Mouse (Mus musculus) ES-Bruce4 (cell line): ENCODE results near the gene Acaca. TPM values are rescaled to one million over a fixed set of nuclear protein-coding genes. Genes with fewer than 3 reads are reported as not detected.

Experiments
- H3K27ac ChIP-seq: 2 replicates; pipeline ENCODE4 v1.5.1; 2012; ENCODE audit warnings: low read length, inconsistent platforms; ENCODE audit not compliant: insufficient read depth
- H3K27me3 ChIP-seq: 2 replicates; pipeline ENCODE4 v1.6.1; 2012; ENCODE audit warnings: mild to moderate bottlenecking, low read length, inconsistent platforms; ENCODE audit not compliant: control insufficient read depth, poor library complexity, insufficient read depth, severe bottlenecking
- H3K36me3 ChIP-seq: 2 replicates; pipeline ENCODE4 v1.6.1; 2012; ENCODE audit warnings: inconsistent platforms, mild to moderate bottlenecking, low read length, moderate library complexity; ENCODE audit not compliant: control insufficient read depth, poor library complexity, insufficient read depth, severe bottlenecking
- H3K4me1 ChIP-seq: one replicate; pipeline ENCODE4 v1.8.1; 2011; ENCODE audit warnings: low read length; ENCODE audit not compliant: control insufficient read depth, insufficient read depth
- H3K4me3 ChIP-seq: 2 replicates; pipeline ENCODE4 v1.5.1; 2011; ENCODE audit warnings: low read depth, mild to moderate bottlenecking, low read length
- H3K9ac ChIP-seq: 2 replicates; pipeline ENCODE4 v1.6.1; 2012; ENCODE audit warnings: low read depth, mild to moderate bottlenecking, inconsistent platforms; ENCODE audit not compliant: poor library complexity, severe bottlenecking
- H3K9me3 ChIP-seq: replicated peaks from 2 replicates; pipeline ENCODE4 v1.6.1; 2012; ENCODE audit warnings: mild to moderate bottlenecking, low read length, inconsistent platforms; ENCODE audit not compliant: control insufficient read depth, poor library complexity, insufficient read depth, severe bottlenecking
- CTCF ChIP-seq: IDR thresholded peaks from one replicate; pipeline ENCODE4 v1.8.1; 2011; ENCODE audit warnings: low read depth, low read length
- EP300 ChIP-seq: IDR thresholded peaks from 2 replicates; pipeline ENCODE4 v1.6.1; 2011; ENCODE audit warnings: low read depth, low read length; ENCODE audit not compliant: insufficient read depth
- POLR2A ChIP-seq: IDR thresholded peaks from one replicate; pipeline ENCODE4 v1.8.1; 2011; ENCODE audit warnings: low read length; ENCODE audit not compliant: insufficient read depth
- polyA plus RNA-seq: library from polyadenylated mRNA; stranded (reverse); fragments of >200 nt; gene quantifications from 2 replicates; pipeline ENCODE4 v1.2.4, GENCODE M21; 2011; ENCODE audit warnings: low read depth; ENCODE audit not compliant: missing spikeins, insufficient read depth, insufficient read length

The Acaca gene
- polyA plus RNA-seq, 1 experiment, result 49.5 TPM

DNA sequence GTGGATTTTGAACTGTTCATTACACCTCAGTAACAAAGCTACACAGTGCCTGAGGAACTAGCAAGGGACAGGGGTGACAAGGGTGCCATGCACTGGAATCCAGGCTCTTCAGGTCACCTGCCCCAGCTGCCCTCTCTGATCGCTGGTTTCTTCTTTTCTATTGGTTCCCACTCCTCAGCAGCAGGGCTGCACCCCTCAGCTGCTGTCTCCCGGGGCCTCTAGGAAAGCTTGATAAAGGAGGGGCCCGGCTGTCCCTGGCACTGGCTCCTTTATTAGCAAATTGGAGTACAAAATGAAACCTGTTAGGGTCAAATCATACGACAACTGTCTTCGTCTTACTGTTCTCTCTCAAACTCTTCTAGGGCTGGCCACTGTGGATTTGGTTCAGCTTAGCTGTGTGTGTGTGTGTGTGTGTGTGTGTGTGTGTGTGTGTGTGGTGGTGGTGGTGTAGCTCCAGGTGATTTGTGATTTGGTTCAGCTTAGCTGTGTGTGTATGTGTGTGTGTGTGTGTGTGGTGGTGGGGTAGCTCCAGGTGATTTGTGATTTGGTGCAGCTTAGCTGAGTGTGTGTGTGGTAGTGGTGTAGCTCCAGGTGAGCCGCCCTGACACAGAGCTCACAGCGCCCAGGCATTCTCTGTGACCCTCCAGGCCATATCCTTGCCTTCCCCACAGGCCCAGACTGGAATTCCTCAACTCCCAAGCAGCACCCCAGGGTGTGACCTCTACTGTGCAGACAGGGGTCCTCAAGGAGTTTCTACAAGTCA is 281.6 kb downstream of the Acaca start:
- H3K4me1 ChIP-seq, result peaks cover 1% of the 10 kb centered on the region
- H3K9ac ChIP-seq, result no peak overlapping the region
- no peak overlapping the region for H3K27ac ChIP-seq
- no peaks in the 10 kb centered on the region for H3K27me3 ChIP-seq
- no peaks in the 10 kb centered on the region for H3K9me3 ChIP-seq
- no peak overlapping the region for H3K4me3 ChIP-seq
- TF ChIP-seq POLR2A (no peak), CTCF (no peak), EP300 (no peak)
- no peaks in the 10 kb centered on the region for H3K36me3 ChIP-seq

DNA sequence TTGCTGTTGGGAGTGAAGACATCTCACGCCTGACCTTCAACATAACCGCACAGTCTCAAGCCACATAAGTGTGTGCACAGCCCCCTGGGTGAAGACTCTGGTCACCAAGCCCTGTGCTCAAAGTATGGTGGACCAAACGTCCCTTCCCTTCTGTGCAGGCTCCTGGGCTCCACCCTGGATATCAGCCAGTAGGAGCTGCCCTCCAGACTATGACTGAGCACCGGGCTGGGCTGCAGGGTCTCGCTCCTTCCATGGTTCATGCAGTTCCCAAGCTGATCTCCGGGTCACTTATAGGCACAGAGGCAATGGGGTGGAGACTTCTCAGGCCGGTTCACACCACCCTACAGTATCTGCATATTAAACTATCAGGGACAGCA is 282.2 kb downstream of the Acaca start:
- no peak for TF ChIP-seq EP300
- no peak for TF ChIP-seq CTCF
- no peak for TF ChIP-seq POLR2A
- H3K27me3 ChIP-seq, result no peaks in the 10 kb centered on the region
- peaks cover 1% of the 10 kb centered on the region for H3K4me1 ChIP-seq
- no peak overlapping the region for H3K27ac ChIP-seq
- no peak overlapping the region for H3K9ac ChIP-seq
- no peaks in the 10 kb centered on the region for H3K36me3 ChIP-seq
- H3K4me3 ChIP-seq, result no peak overlapping the region
- no peaks in the 10 kb centered on the region for H3K9me3 ChIP-seq

DNA sequence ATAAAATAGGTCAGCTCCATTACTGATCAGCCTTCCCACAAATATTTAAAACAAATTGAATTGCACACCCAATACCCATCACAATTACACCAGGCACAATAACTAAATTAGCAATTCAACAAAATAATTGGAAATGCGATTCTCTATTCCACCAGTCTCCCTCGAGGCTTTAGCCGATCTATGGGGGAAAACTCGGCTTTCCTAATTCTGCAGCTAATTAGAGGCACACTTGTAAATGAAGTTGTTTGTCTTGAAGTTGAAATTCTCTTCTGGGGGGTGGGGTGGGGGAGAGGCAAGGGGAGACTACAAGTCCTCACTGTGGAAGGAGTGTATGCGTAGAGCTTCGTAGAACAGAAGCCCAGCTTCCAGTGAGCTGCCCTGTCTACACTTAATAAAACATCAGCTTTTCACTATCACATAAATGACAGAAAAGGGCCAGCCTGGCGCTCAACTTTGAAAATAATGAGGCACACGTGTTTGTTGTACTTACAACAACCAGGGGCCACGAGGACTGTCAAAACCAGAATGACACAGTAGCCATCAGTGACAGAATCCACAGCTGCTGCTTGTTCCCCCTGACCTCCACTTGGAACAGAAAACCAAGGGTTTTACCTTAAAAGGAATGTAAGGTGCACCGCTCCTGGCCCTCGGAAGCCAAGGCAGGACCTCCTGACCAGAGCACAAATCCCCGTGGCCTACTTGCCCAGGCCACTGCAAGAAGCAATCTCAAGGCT is 282.9 kb downstream of the Acaca start:
- H3K9me3 ChIP-seq, result no peaks in the 10 kb centered on the region
- H3K27ac ChIP-seq, result no peak overlapping the region
- H3K36me3 ChIP-seq, result no peaks in the 10 kb centered on the region
- TF ChIP-seq POLR2A (no peak), EP300 (no peak), CTCF (no peak)
- no peak overlapping the region for H3K4me3 ChIP-seq
- H3K4me1 ChIP-seq, result peaks cover 1% of the 10 kb centered on the region
- no peak overlapping the region for H3K9ac ChIP-seq
- H3K27me3 ChIP-seq, result no peaks in the 10 kb centered on the region

DNA sequence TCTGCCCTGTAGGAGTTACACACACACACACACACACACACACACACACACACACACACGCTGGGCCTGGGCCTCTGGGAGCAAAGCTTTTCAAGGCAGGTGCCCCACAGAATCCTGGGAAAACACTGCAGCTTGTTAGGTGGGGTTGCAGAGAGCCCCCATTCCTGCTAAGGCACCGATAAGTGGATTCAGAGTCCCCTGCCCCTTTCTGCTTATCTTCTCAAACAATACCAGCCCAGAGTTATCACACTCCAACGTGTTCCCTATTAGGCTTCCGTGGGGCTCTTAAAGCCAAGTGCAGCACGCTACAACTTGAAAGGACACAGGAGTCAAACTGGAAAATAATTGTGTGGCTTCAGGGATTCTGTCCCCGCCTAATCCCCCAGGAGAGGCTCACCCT is 283.6 kb downstream of the Acaca start:
- H3K27me3 ChIP-seq, result no peaks in the 10 kb centered on the region
- H3K4me1 ChIP-seq, result peaks cover 1% of the 10 kb centered on the region
- H3K4me3 ChIP-seq, result peak overlapping the region; percentile 36; the same call in 1 of the 2 replicates
- no peak overlapping the region for H3K27ac ChIP-seq
- no peaks in the 10 kb centered on the region for H3K36me3 ChIP-seq
- no peaks in the 10 kb centered on the region for H3K9me3 ChIP-seq
- peak overlapping the region; percentile 49 for H3K9ac ChIP-seq
- no peak for TF ChIP-seq CTCF
- no peak for TF ChIP-seq EP300

DNA sequence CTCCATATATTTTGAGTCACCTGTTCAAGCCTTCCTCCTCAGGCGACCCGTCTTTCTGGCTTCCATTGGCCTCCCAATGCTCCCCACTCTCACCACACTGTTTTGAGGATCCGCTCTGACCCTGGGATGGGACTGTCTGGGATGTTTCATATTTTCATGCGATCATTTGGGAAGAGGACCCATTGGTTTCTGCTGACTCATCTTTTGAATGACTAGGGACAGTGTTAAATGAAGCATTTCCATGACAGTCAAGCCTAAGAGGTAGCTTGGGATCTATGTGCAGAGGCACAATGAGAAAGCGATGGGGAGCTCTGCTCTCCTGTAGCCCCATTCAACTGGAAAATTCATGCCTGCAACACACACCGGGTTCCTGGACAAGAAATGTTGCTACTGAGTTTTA is 291.3 kb downstream of the Acaca start:
- no peak overlapping the region for H3K9ac ChIP-seq
- no peaks in the 10 kb centered on the region for H3K9me3 ChIP-seq
- H3K4me3 ChIP-seq, result no peak overlapping the region
- TF ChIP-seq EP300, result no peak
- TF ChIP-seq POLR2A, result no peak
- no peak for TF ChIP-seq CTCF
- H3K4me1 ChIP-seq, result no peaks in the 10 kb centered on the region
- no peaks in the 10 kb centered on the region for H3K36me3 ChIP-seq
- no peaks in the 10 kb centered on the region for H3K27me3 ChIP-seq
- no peak overlapping the region for H3K27ac ChIP-seq
